Mouse (Mus musculus) T-helper 1 cell (primary cell): Measurements from ENCODE around the gene Olfr875.
"Not testable (repeated sequence)": the region's sequence is repeated elsewhere in the genome, so short reads cannot be mapped to it uniquely, and the experiment has no call there.

Experiments
- in situ Hi-C: fragments of 300-600 bp; cut with MboI, MseI; formaldehyde crosslinking; loops from one replicate; pipeline ENCODE4 v1.15.1; 2025; ENCODE audit warnings: high pct_unique_total_duplicates

Gene Olfr875

DNA sequence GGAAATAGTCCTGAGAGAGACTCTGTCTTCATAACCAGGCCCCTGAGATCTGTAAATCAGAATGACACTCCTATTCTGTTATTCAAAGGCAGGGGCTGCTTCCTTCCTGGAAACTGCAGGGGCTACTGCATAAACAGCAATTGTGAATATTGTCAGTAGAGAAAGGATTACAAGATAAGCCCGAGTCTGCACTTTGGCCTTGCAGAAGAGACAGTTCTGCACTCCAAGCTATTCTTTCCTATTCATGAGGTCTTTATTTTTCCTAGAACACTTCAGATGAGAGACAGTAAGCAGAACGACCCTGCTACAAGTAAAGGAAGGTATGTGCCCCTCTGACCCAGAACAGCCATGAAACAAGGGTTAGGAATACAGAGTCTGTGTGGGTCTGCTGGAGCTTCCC is at the start of gene Olfr875:
Gene Olfr875 (plus strand): TSS at position 99 of the 400 bp plus-strand sequence.
- in situ Hi-C loops, result no loop called here

DNA sequence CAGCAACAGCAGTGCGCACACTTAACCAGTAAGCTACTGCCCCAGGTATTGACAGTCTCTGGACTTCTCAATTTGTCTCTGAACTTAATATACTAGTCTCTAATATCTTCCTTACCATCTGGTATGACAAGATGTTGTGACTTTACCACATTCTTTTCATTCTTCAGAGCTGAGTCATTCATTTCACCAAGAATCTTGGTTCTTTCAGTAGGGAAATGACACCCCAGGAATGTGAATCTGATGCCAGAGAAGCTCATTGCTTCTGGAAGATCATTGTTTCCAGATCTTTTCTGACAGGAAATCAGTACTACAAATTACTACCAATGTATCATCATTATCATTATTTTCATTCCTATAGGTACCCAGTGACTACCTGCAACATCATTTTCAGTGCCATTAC is 37.3 kb upstream of the Olfr875 start:
- in situ Hi-C loops, result no loop called here

GRCm38 (mm10) chr9:37744806-37745205 is 26.9 kb upstream of the Olfr875 start, which contains the start of gene Olfr874:
Olfr874 (plus strand) TSS chr9:37745106.
- in situ Hi-C loops, result no loop called here

DNA sequence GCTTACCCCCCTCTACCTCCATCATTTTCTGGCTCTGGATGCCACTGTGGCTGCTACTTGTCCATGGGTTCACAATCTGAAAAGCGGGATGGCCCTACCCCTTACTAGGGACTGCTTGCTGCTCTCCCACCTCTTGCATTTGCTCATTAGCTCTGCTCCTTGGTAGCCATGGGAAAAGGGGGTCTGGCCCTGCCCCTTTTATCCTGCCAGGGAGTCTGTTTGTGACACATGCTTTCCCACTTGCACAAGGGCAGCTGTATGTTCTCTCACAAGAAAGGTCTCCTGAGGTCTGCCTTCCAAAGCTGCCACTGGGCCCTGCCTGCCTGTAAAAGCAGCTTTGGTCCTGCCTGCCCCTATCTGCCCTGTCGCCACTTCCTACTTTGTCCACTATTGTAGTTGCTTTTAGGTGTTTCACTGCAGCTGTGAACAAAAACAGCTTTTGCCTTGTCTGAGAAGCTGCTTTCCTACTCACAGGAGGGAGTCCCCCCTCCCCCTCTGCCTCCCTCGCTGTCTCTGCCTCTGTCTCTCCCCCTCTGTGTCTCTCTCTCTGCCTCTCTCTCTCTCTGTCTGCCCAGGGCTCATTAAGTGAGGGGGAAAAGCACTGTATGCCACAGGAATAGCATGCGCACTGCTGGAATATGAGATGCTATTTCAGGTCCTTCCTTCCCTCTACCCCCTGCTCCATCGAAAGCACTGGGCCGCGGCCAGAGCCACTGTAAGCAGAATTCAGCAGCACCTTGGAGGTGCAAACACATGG is 21.2 kb upstream of the Olfr875 start:
- in situ Hi-C loops, result no loop called here

- in situ Hi-C loops, result no loop called here
Measured at GRCm38 (mm10) chr9:37751467-37751866, 20.2 kb upstream of the Olfr875 start.

DNA sequence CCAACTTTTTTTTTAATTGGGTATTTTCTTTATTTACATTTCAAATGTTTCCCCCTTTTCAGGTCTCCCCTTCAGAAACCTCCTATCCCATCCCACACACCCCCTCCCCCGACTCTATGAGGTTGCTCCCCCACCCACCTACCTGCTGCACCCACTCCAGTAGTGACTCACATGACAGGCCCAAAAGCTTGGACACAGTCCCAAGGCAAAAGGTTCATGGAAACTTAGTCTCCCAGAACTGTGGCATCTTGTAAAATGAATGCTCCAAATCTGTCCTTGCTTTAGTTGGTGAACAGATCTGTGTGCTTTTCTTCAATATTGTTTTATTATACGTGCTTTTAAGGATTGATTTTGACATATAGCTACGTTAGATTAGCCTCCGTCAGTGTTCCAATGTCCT is 19.7 kb upstream of the Olfr875 start:
- in situ Hi-C loops, result no loop called here

- in situ Hi-C loops, result no loop called here
Measured at GRCm38 (mm10) chr9:37761728-37762127, 9.9 kb upstream of the Olfr875 start.

- in situ Hi-C loops, result no loop called here
Measured at GRCm38 (mm10) chr9:37762541-37762940, 9.1 kb upstream of the Olfr875 start.

DNA sequence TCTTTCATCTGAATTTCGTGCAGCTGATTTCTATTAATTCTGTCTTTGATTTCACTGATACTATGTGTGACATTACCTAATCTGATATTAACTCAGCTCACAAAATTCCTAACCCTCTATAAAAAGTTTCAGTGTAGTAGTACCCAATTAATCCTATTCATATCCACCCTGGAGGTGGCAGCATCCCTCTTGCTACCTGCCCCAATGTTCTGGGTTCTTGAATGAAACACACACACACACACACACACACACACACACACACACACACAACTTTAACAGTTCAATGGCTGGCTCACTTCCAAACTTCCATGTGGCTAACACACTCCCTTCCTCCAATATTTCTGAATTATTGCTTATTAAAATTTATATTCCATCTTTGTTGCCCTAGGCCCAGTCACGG is 996 bp upstream of the Olfr875 start:
- in situ Hi-C loops, result no loop called here

GRCm38 (mm10) chr9:37782766-37783260 is 11.2 kb downstream of the Olfr875 start:
- in situ Hi-C loops, result no loop called here

- in situ Hi-C loops, result not testable (repeated sequence)
Measured at GRCm38 (mm10) chr9:37783394-37784387, 12.0 kb downstream of the Olfr875 start.

- in situ Hi-C loops, result no loop called here
Measured at GRCm38 (mm10) chr9:37786411-37786810, 14.8 kb downstream of the Olfr875 start.

DNA sequence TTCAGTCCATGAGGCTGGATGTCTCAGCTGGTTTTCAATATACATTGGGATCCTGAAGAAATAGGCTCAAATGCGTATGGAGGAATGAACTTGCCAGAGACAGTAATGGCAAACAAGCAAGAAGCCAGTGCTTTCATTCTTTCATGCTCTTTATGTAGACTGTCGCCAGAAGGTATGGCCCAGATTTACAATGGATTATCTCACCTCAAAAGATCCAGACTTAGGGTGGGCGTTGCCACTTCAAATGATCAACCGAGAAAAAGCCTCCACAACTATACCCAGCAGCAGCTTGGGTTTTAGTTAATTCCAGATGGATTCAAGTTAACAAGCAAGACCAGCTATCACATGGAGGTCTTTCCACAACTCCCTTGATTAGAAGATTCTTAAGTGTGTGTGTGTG is 30.4 kb downstream of the Olfr875 start:
- in situ Hi-C loops, result no loop called here

DNA sequence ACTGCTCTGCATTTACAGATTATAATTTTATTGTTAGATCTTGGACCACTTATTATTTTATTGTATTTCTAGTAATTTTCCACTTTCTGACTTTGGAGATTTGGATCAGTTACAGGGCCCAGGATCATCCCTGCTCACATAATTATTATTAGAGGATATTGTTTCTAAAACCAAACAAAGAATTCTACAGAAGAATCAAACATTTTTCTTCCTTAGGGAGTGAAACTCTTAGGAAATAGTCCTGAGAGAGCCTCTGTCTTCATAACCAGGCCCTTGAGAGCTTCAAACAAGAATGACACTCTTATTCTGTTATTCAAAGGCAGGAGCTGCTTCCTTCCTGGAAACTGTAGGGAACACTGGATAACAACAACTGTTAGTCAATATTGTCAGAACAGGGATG is 31.1 kb downstream of the Olfr875 start, which contains the start of gene Olfr876:
Gene Olfr876 (plus strand): TSS at position 301 of the 400 bp plus-strand sequence.
- in situ Hi-C loops, result no loop called here

DNA sequence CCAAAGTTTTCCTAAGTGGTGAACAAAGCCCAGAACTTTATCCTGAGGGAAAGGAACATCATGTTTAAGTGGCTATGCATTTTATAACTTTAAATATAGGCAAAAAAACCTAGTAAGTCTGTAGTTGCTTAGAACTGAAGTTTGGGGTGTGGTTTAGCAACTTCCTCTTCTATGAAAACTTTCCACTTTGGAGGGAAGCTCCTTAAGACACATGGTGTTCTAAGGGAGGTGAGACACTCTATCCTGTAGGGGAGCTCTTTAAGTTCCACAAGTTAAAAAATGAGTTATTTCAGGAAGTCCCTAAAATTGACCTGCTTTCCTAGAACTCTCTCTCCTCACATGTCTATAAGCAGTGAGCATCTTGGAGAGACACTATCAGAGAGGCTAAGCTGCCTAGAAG is 35.6 kb downstream of the Olfr875 start:
- in situ Hi-C loops, result no loop called here

GRCm38 (mm10) chr9:37808456-37808855 is 36.8 kb downstream of the Olfr875 start:
- in situ Hi-C loops, result no loop called here

- in situ Hi-C loops, result no loop called here
Measured at GRCm38 (mm10) chr9:37808976-37809375, 37.3 kb downstream of the Olfr875 start.

DNA sequence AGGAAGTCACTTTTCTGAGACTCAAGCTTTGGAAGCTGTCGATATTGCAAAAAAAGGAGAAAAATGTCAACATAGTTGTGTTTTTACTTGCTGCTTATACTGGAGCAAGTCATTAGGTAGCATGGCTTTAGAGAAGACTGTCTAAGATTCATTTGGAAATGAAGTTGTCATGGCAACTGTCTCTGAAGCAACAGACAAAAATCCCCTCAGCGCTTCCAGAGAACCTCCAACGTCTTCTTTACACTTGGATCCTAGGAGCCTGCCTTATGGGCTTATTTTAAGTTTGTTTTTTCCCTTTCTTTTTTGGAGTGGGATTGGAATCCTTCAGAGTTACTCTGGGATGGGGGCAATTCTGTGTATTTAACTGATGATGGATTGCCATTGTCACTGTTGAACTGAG is 43.0 kb downstream of the Olfr875 start:
- in situ Hi-C loops, result no loop called here
